Mouse (Mus musculus): ENCODE measurements around the gene Cerkl.

Cerkl gene

GRCm38 (mm10) chr2:79443401-79443800 is 13.2 kb downstream of the Cerkl start:
- in situ Hi-C loops (cut with MboI, MseI), result no loop called here

- in situ Hi-C loops (cut with MboI, MseI), result no loop called here
These were observed 13.7 kb downstream of the Cerkl start for GRCm38 (mm10) chr2:79442906-79443305.

GRCm38 (mm10) chr2:79442227-79442626 is 14.4 kb downstream of the Cerkl start:
- in situ Hi-C loops (cut with MboI, MseI), result no loop called here

- in situ Hi-C loops (cut with MboI, MseI), result no loop called here
These were observed 26.5 kb downstream of the Cerkl start for GRCm38 (mm10) chr2:79430061-79430460.

- in situ Hi-C loops (cut with MboI, MseI), result no loop called here
These were observed 26.9 kb downstream of the Cerkl start for GRCm38 (mm10) chr2:79429650-79430049.

GRCm38 (mm10) chr2:79429108-79429507 is 27.5 kb downstream of the Cerkl start:
- in situ Hi-C loops (cut with MboI, MseI), result no loop called here

GRCm38 (mm10) chr2:79428569-79429104 is 27.9 kb downstream of the Cerkl start:
- in situ Hi-C loops (cut with MboI, MseI), result no loop called here

- in situ Hi-C loops (cut with MboI, MseI), result no loop called here
These were observed 28.6 kb downstream of the Cerkl start for GRCm38 (mm10) chr2:79428022-79428421.

GRCm38 (mm10) chr2:79421696-79422095 is 34.9 kb downstream of the Cerkl start:
- in situ Hi-C loops (cut with MboI, MseI), result no loop called here

GRCm38 (mm10) chr2:79414505-79414904 is 42.1 kb downstream of the Cerkl start:
- in situ Hi-C loops (cut with MboI, MseI), result no loop called here

- in situ Hi-C loops (cut with MboI, MseI), result no loop called here
These were observed 45.7 kb downstream of the Cerkl start for GRCm38 (mm10) chr2:79410903-79411255.

GRCm38 (mm10) chr2:79410247-79410902 is 46.2 kb downstream of the Cerkl start:
- in situ Hi-C loops (cut with MboI, MseI), result no loop called here

- in situ Hi-C loops (cut with MboI, MseI), result no loop called here
These were observed 50.8 kb downstream of the Cerkl start for GRCm38 (mm10) chr2:79405661-79406405.

- in situ Hi-C loops (cut with MboI, MseI), result no loop called here
These were observed 56.5 kb downstream of the Cerkl start for GRCm38 (mm10) chr2:79400045-79400444.

- in situ Hi-C loops (cut with MboI, MseI), result no loop called here
These were observed 57.2 kb downstream of the Cerkl start for GRCm38 (mm10) chr2:79399234-79400000.

GRCm38 (mm10) chr2:79398831-79399230 is 57.8 kb downstream of the Cerkl start:
- in situ Hi-C loops (cut with MboI, MseI), result no loop called here

- in situ Hi-C loops (cut with MboI, MseI), result no loop called here
These were observed 58.2 kb downstream of the Cerkl start for GRCm38 (mm10) chr2:79398343-79398742.

- in situ Hi-C loops (cut with MboI, MseI), result no loop called here
These were observed 59.5 kb downstream of the Cerkl start for GRCm38 (mm10) chr2:79397107-79397506.

- in situ Hi-C loops (cut with MboI, MseI), result loop anchor here (10.0 kb wide), 1 partner anchor 265 kb away; no protein-coding TSS in a partner anchor
These were observed 77.2 kb downstream of the Cerkl start for GRCm38 (mm10) chr2:79379087-79380041.

- in situ Hi-C loops (cut with MboI, MseI), result loop anchor here (10.0 kb wide), 1 partner anchor 266 kb away; no protein-coding TSS in a partner anchor
These were observed 78.1 kb downstream of the Cerkl start for GRCm38 (mm10) chr2:79378346-79379086.

All from T-helper 1 cell (primary cell).